Mouse (Mus musculus) bone marrow macrophage, adult 2 months (primary cell): Measurements from ENCODE around the gene Ptpn3.

Experiments used
- CTCF ChIP-seq: IDR thresholded peaks from 2 replicates; pipeline ENCODE4 v1.5.1; 2012; ENCODE audit warnings: low read depth, mild to moderate bottlenecking, low read length, moderate library complexity
- POLR2A ChIP-seq: IDR thresholded peaks from 2 replicates; pipeline ENCODE4 v1.6.1; 2012; ENCODE audit warnings: mild to moderate bottlenecking, low read depth, low read length, borderline replicate concordance

DNA sequence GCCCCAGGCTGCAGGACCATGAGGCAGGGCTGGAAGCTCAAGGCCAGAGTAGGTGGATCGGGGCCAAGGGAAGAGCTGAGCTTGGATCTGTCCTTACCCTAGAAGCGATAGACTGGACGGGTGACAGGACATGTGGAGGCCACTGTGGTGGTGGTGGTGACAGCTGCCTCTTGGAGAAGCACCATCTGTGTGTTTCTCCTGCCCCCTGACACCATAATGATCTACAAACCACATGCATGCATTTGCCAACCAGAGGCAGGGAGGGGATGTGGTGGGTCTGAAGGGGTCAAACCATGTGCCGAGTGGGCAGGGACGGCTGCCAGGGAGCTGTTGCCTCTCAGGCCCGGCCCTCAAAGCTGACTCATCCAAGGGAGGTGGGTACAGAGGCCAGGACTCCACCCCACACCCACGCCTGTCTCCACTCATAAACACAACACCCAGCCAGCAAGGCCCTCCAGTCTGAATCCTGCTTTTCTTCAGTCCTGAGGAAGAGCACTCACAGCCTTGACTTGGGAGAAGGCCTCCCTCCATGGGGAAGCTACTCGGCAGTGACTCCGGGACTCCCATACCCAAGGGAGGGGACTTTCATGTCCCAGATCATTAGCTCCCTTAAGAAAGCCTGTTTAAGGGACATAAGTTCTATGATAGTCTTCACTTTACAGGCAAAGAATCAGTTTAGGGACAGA lies 6.5 kb downstream of the Ptpn3 start:
- TF ChIP-seq POLR2A (no peak), CTCF (no peak)
